Mouse (Mus musculus) adrenal gland, adult (tissue): ENCODE measurements at regions not wholly inside any gene's neighbourhood (a gene's known extent, or its start where the extent isn't known, plus 50 kb on each side); places are given as distances from the start of the nearest gene placed in this dataset.

ENCODE experiments used
- DNase-seq, 2 experiments: peaks; one replicate each; pipeline ENCODE4 v3.0.0; 2022 to 2023; ENCODE audit warnings: low spot score in 1 of 2; ENCODE audit not compliant: inconsistent age in 2 of 2

DNA sequence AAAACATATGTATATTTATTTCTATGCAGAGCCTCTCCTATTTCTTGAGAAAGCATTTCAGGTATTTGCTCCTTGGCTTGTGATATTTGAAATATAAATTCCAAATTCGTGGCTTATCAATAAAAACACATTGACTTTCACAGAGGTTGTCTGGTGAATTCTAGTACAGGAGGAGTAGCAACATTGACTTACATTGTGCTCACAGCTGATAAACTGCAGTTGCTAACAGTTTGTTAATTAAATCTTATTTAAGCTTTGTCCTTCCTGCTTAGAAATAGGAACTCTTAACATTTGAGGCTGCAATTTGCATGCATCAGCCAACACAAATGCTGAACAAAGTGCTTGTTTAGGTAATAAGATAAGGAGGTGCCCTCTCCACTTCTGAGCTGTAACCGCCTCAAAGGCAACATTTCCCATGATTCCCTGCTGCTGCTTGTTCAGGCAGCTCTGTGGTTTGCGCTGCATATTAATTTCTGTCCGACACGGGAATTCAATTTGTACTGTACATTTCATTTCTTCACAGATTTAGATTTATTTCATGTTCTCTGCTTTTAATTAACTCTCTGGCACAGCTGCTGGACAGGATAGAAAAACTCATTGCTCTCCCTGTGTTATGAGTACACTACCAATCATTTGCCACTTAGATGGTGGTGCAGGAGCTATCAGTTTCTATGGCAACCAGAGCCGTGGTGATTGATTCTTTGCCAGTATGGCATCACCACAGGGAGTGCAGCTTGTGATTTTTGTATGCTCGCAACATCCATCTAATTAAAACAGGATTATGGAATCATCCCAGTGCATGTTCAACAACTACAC lies 219.0 kb downstream of the Zfp352 start:
- DNase-seq: no peak

DNA sequence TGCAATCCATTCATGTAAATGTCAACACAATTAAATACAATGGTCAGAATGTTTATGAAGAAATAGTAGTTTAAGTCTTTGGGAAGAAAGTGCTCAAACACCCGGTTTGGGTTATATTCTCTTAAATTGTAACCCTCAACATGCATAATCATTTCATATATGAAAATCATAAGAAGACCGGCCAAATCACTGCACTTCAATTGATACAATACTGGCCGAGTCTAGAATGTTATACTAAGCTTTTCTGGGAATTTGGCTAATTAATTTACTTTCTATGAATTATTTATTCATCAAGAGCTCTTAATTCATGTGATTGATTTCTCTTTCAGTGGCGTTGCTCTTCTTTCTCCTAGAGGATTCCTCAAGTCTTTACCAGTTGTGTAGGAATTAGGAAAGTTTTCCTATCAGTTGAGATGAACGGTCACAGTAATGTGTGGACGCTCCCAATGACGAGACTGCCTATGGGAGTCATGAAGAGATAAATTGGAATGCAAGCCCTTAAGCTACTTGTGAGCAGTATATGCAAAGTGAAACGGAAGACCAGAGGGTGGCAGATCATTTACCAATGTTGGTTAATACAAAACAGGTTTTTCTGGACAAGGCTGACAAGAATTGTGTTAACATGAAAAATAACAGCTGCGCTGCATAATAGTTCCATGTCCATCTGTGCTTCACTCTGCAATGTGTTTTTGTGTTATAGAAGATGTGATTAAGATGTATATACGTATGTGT lies 219.7 kb downstream of the Zfp352 start:
- DNase-seq: no peak

GRCm38 (mm10) chr4:90445268-90445667 lies 226.6 kb downstream of the Zfp352 start:
- DNase-seq: no peak

- DNase-seq: peak in 1 of 2 experiments; percentile 15
Observed at GRCm38 (mm10) chr4:90452576-90452975, 234.0 kb downstream of the Zfp352 start.

- DNase-seq: no peak
Observed at GRCm38 (mm10) chr4:90453029-90453428, 234.4 kb downstream of the Zfp352 start.

- DNase-seq: no peak
Observed at GRCm38 (mm10) chr4:90496891-90497610, 278.4 kb downstream of the Zfp352 start.
